Mouse (Mus musculus) MEL (cell line): Measurements from ENCODE around the gene Aco2. TPM values are rescaled to one million over a fixed set of nuclear protein-coding genes. Genes with fewer than 3 reads are reported as not detected.

ENCODE experiments used
- DNase-seq: peaks from one replicate; pipeline ENCODE4 v3.0.0; 2011; ENCODE audit warnings: low read depth, low spot score
- H3K27ac ChIP-seq: 2 replicates; pipeline ENCODE4 v1.5.1; 2012; ENCODE audit warnings: low read depth, mild to moderate bottlenecking, control low read depth, low read length, moderate library complexity; ENCODE audit not compliant: control insufficient read depth
- H3K27me3 ChIP-seq, 2 experiments: fragments of 150-350 bp in 1 of 2; sonication (generic) in 1 of 2; 2 replicates each; pipeline ENCODE4 v1.6.1; 2012; ENCODE audit warnings: low read length in 2 of 2, mild to moderate bottlenecking in 2 of 2, improper control_type of control experiment in 1 of 2, moderate library complexity in 1 of 2; ENCODE audit not compliant: insufficient read depth in 2 of 2, control insufficient read depth in 1 of 2
- H3K36me3 ChIP-seq, 2 experiments: 2 replicates each; pipeline ENCODE4 v1.6.1; 2012 to 2014; ENCODE audit warnings: low read length in 2 of 2, improper control_type of control experiment in 1 of 2, inconsistent platforms in 1 of 2, mild to moderate bottlenecking in 1 of 2; ENCODE audit not compliant: insufficient read depth in 2 of 2, control insufficient read depth in 1 of 2
- H3K4me1 ChIP-seq, 2 experiments: fragments of 150-350 bp in 1 of 2; sonication (generic) in 1 of 2; 2 replicates each; pipeline ENCODE4 v1.6.1; 2012; ENCODE audit warnings: low read length in 2 of 2, improper control_type of control experiment in 1 of 2, mild to moderate bottlenecking in 1 of 2; ENCODE audit not compliant: insufficient read depth in 2 of 2, control insufficient read depth in 1 of 2
- H3K4me3 ChIP-seq, 2 experiments: fragments of 150-350 bp in 1 of 2; sonication (generic) in 1 of 2; 2 replicates each; pipeline ENCODE4 v1.5.1; 2012; ENCODE audit warnings: low read depth in 2 of 2, low read length in 2 of 2, mild to moderate bottlenecking in 2 of 2, moderate library complexity in 2 of 2, control low read depth in 1 of 2, improper control_type of control experiment in 1 of 2; ENCODE audit not compliant: control insufficient read depth in 1 of 2, insufficient read depth in 1 of 2
- H3K79me2 ChIP-seq: 2 replicates; pipeline ENCODE4 v1.6.1; 2012; ENCODE audit warnings: mild to moderate bottlenecking, low read length, moderate library complexity; ENCODE audit not compliant: control insufficient read depth, poor library complexity, insufficient read depth
- H3K9ac ChIP-seq: 2 replicates; pipeline ENCODE4 v1.6.1; 2012; ENCODE audit warnings: low read depth, mild to moderate bottlenecking, control low read depth, low read length, moderate library complexity; ENCODE audit not compliant: control insufficient read depth, poor library complexity, severe bottlenecking
- H3K9me3 ChIP-seq: fragments of 150-350 bp; sonication (generic); replicated peaks from 2 replicates; pipeline ENCODE4 v1.6.1; 2012; ENCODE audit warnings: mild to moderate bottlenecking, low read length, improper control_type of control experiment, moderate library complexity; ENCODE audit not compliant: insufficient read depth
- CHD2 ChIP-seq: IDR thresholded peaks from 2 replicates; pipeline ENCODE4 v1.6.1; 2011; ENCODE audit warnings: low read length, improper control_type of control experiment
- GABPA ChIP-seq: IDR thresholded peaks from 2 replicates; pipeline ENCODE4 v1.6.1; 2012; ENCODE audit warnings: low read depth, mild to moderate bottlenecking, inconsistent platforms, low read length, improper control_type of control experiment, moderate library complexity
- GATA1 ChIP-seq: IDR thresholded peaks from 2 replicates; pipeline ENCODE4 v1.6.1; 2011; ENCODE audit warnings: low read depth, low read length, improper control_type of control experiment
- JUND ChIP-seq: IDR thresholded peaks from 2 replicates; pipeline ENCODE4 v1.6.1; 2011; ENCODE audit warnings: low read depth, mild to moderate bottlenecking, improper control_type of control experiment, low read length
- MAX ChIP-seq: IDR thresholded peaks from 2 replicates; pipeline ENCODE4 v1.6.1; 2011; ENCODE audit warnings: low read length, improper control_type of control experiment
- MAZ ChIP-seq: IDR thresholded peaks from 2 replicates; pipeline ENCODE4 v1.6.1; 2012; ENCODE audit warnings: low read depth, mild to moderate bottlenecking, inconsistent platforms, low read length, improper control_type of control experiment
- MEF2A ChIP-seq: IDR thresholded peaks from 2 replicates; pipeline ENCODE4 v1.6.1; 2014; ENCODE audit warnings: low read depth, mild to moderate bottlenecking, inconsistent platforms, low read length, improper control_type of control experiment; ENCODE audit not compliant: poor library complexity, insufficient replicate concordance, severe bottlenecking; ENCODE audit errors: extremely low read depth
- MXI1 ChIP-seq: IDR thresholded peaks from 2 replicates; pipeline ENCODE4 v1.6.1; 2011; ENCODE audit warnings: mild to moderate bottlenecking, low read depth, low read length, improper control_type of control experiment
- MYC ChIP-seq: IDR thresholded peaks from 2 replicates; pipeline ENCODE4 v1.6.1; 2011; ENCODE audit warnings: low read depth, mild to moderate bottlenecking, low read length, improper control_type of control experiment, moderate library complexity
- NELFE ChIP-seq: IDR thresholded peaks from 2 replicates; pipeline ENCODE4 v1.6.1; 2011; ENCODE audit warnings: low read depth, low read length, improper control_type of control experiment
- NRF1 ChIP-seq: IDR thresholded peaks from 2 replicates; pipeline ENCODE4 v1.6.1; 2014; ENCODE audit warnings: low read depth, mild to moderate bottlenecking, inconsistent platforms, low read length, improper control_type of control experiment, moderate library complexity; ENCODE audit not compliant: poor library complexity, insufficient read depth, severe bottlenecking
- POLR2A ChIP-seq, 2 experiments: IDR thresholded peaks; 2 replicates each; pipeline ENCODE4 v1.6.1; 2011 to 2012; ENCODE audit warnings: low read length in 2 of 2, mild to moderate bottlenecking in 2 of 2, control low read depth in 1 of 2, improper control_type of control experiment in 1 of 2, low read depth in 1 of 2, moderate library complexity in 1 of 2; ENCODE audit not compliant: control insufficient read depth in 1 of 2, insufficient read depth in 1 of 2, poor library complexity in 1 of 2
- RAD21 ChIP-seq: IDR thresholded peaks from 2 replicates; pipeline ENCODE4 v1.6.1; 2011; ENCODE audit warnings: mild to moderate bottlenecking, low read depth, low read length, improper control_type of control experiment
- RCOR1 ChIP-seq: IDR thresholded peaks from 2 replicates; pipeline ENCODE4 v1.6.1; 2012; ENCODE audit warnings: low read depth, mild to moderate bottlenecking, inconsistent platforms, low read length, improper control_type of control experiment
- SIN3A ChIP-seq: IDR thresholded peaks from 2 replicates; pipeline ENCODE4 v1.6.1; 2012; ENCODE audit warnings: low read length, improper control_type of control experiment, inconsistent platforms
- UBTF ChIP-seq: IDR thresholded peaks from 2 replicates; pipeline ENCODE4 v1.6.1; 2012; ENCODE audit warnings: low read depth, mild to moderate bottlenecking, inconsistent platforms, low read length, improper control_type of control experiment, moderate library complexity, borderline replicate concordance; ENCODE audit not compliant: insufficient read depth
- USF1 ChIP-seq: IDR thresholded peaks from 2 replicates; pipeline ENCODE4 v1.6.1; 2014; ENCODE audit warnings: low read depth, mild to moderate bottlenecking, inconsistent platforms, low read length, improper control_type of control experiment, moderate library complexity
- USF2 ChIP-seq, 2 experiments: IDR thresholded peaks; 2 replicates each; pipeline ENCODE4 v1.6.1; 2011 to 2012; ENCODE audit warnings: improper control_type of control experiment in 2 of 2, low read length in 2 of 2, borderline replicate concordance in 1 of 2, inconsistent platforms in 1 of 2, low read depth in 1 of 2, mild to moderate bottlenecking in 1 of 2; ENCODE audit not compliant: insufficient read depth in 1 of 2
- ZC3H11A ChIP-seq: IDR thresholded peaks from 2 replicates; pipeline ENCODE4 v1.6.1; 2012; ENCODE audit warnings: low read depth, mild to moderate bottlenecking, inconsistent platforms, low read length, improper control_type of control experiment
- ZKSCAN1 ChIP-seq: IDR thresholded peaks from 2 replicates; pipeline ENCODE4 v1.6.1; 2012; ENCODE audit warnings: low read depth, mild to moderate bottlenecking, inconsistent platforms, low read length, improper control_type of control experiment, moderate library complexity
- ZMIZ1 ChIP-seq: IDR thresholded peaks from 2 replicates; pipeline ENCODE4 v1.6.1; 2012; ENCODE audit warnings: low read depth, mild to moderate bottlenecking, inconsistent platforms, low read length, improper control_type of control experiment, moderate library complexity
- ZNF384 ChIP-seq: IDR thresholded peaks from 2 replicates; pipeline ENCODE4 v1.6.1; 2012; ENCODE audit warnings: low read depth, mild to moderate bottlenecking, inconsistent platforms, low read length, improper control_type of control experiment
- polyA plus RNA-seq, 2 experiments: library from polyadenylated mRNA; stranded (reverse) in 1 of 2; unstranded in 1 of 2; fragments of >175 nt in 1 of 2; fragments of >200 nt in 1 of 2; gene quantifications; 2 replicates each; pipeline versions ENCODE4 v1.2.1 to v1.2.4; 2012; ENCODE audit warnings: low replicate concordance in 2 of 2, low read depth in 1 of 2; ENCODE audit not compliant: insufficient read length in 2 of 2, insufficient read depth in 1 of 2, missing spikeins in 1 of 2
- total RNA-seq: library from RNA; depleted of rRNA; stranded (reverse); fragments of 300-350 nt; gene quantifications from 2 replicates; pipeline ENCODE4 v1.2.3, GENCODE M21; 2012

Aco2 gene
- total and polyA plus RNA-seq, 3 experiments = 248 to 1,242 (median 447) TPM

GRCm38 (mm10) chr15:81949076-81949475 is 77.0 kb downstream of the Aco2 start:
- Histone ChIP-seq H3K79me2 (no peaks in the 10 kb centered on the region), H3K27me3 (peaks cover 0 to 2% of the 10 kb centered on the region in 2 experiments; a peak in 1 of 4 replicates), H3K9ac (no peak overlapping the region), H3K4me1 (no peaks in the 10 kb centered on the region), H3K4me3 (no peak overlapping the region), H3K9me3 (no peaks in the 10 kb centered on the region), H3K27ac (no peak overlapping the region), H3K36me3 (no peaks in the 10 kb centered on the region)
- no peak for DNase-seq
- TF ChIP-seq USF2 (IDR thresholded peaks at IDR 0.05; ENCODE audit: borderline replicate concordance in 1 of 2, insufficient read depth in 1 of 2, low read depth in 1 of 2, low read length in 2 of 2) = no peak
- no peak for TF ChIP-seq MYC
- no peak for TF ChIP-seq ZKSCAN1
- no peak for TF ChIP-seq MXI1
- TF ChIP-seq CHD2 = no peak
- TF ChIP-seq UBTF = no peak
- TF ChIP-seq NELFE = no peak
- no peak for TF ChIP-seq JUND
- no peak for TF ChIP-seq NRF1
- no peak for TF ChIP-seq USF1
- no peak for TF ChIP-seq GABPA
- TF ChIP-seq MAZ = no peak
- no peak for TF ChIP-seq SIN3A
- TF ChIP-seq GATA1 = no peak
- no peak for TF ChIP-seq MAX
- TF ChIP-seq ZC3H11A = no peak
- TF ChIP-seq ZMIZ1 = no peak
- no peak for TF ChIP-seq POLR2A (IDR thresholded peaks at IDR 0.05; ENCODE audit: control insufficient read depth in 1 of 2, insufficient read depth in 1 of 2, low read depth in 1 of 2, low read length in 2 of 2, poor library complexity in 1 of 2)
- TF ChIP-seq MEF2A = no peak
- TF ChIP-seq RAD21 = no peak

- no peak for TF ChIP-seq ZNF384
- TF ChIP-seq UBTF = no peak
- no peak for TF ChIP-seq RCOR1
- no peak for TF ChIP-seq MAZ
- TF ChIP-seq MEF2A = no peak
- TF ChIP-seq, all 39 proteins: peak for 0
- Histone ChIP-seq H3K9me3 (no peaks in the 10 kb centered on the region), H3K27ac (no peak overlapping the region), H3K36me3 (no peaks in the 10 kb centered on the region; a peak in 1 of 4 replicates), H3K27me3 (peaks cover 0 to 2% of the 10 kb centered on the region in 2 experiments; a peak in 1 of 4 replicates), H3K4me3 (no peak overlapping the region), H3K79me2 (no peaks in the 10 kb centered on the region), H3K4me1 (no peaks in the 10 kb centered on the region), H3K9ac (no peak overlapping the region)
- DNase-seq = no peak
These were observed 77.5 kb downstream of the Aco2 start for GRCm38 (mm10) chr15:81949476-81950131.
